Mouse (Mus musculus): ENCODE measurements around the gene Cd163.

The Cd163 gene

GRCm38 (mm10) chr6:124373584-124374206 lies 69.2 kb downstream of the Cd163 start:
- DNase-seq: no peak

- no peak for DNase-seq
Observed at GRCm38 (mm10) chr6:124374683-124375082, 70.2 kb downstream of the Cd163 start.

DNA sequence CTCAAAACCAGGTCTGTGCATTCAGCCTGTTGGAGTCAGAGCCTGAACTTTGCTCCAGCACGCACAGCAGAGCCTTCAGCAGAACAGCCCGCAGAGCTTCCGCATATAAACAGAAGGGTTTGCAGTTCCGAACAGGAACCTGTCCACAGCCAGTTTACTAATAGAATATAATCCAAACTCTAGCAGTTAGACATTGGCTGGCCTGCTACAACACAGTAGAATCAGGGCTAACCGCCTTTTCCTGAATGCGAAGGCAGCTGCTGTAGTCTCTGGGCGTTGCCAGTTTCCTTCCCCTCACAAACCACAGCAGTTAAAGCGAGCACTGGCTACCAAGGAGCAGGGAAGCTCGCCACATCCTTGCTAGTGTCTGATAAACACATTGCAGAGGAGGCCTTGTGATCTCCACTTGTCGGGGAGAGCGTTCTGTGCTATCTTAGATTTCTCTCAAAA lies 71.0 kb downstream of the Cd163 start:
- no peak for DNase-seq

GRCm38 (mm10) chr6:124376311-124376710 lies 71.9 kb downstream of the Cd163 start:
- DNase-seq: no peak

DNA sequence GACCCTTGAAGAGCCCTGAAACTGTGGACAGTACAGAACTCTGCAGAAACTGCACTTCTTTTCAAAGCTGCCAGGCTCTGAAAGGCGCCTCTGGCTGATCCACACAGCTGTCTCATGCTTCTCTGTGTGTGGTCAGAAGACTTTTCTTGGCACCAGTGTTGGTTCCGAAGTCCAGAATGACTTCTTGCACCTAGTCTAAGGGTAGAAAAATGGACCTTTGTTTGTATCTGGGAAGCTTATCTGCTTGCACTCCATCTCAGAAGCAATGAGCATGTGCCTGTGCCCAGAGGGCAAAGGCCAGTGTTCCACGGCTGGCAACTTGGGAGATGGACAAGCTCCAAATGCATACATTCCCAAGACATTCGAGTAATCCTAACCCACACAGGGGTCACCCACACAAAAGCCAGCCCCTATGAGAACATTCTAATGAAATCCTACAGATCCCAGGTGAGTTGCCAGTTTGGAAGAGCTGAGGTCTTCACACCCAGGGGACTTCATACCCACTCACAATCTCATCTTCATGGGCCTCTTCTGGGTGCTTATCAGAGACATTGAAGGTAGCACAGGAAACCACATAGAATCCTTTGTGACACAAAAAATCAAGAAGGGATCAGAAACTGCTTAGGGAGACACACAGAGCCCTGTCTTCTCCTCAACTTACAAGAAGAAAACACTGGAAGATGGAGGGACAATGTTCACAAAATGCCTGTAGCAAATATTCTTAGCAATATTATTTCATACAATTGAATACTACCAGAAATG lies 73.2 kb downstream of the Cd163 start:
- no peak for DNase-seq

DNA sequence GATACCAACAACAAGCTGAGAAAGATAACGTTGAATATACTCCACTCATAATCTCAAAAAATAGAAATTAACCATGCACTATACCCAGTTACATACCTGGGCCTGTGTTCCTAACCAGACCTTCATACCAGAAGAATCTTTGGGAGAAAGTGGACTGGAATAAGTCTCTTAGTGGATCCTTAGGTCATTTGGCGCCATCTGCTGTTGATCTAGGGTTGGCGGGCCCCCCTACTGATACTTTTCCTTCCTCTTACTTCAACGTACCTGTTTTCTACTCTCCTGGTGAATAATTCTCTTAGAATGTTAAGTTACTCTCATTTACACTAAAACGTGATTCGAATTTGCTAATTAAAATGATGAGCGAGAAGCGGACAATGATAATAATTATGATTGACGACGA lies 74.9 kb downstream of the Cd163 start:
- DNase-seq: peak; percentile 21

Data from cerebellum, adult 8-10 months (tissue).